ENCODE assay signal across 26 mouse cellular contexts in genomic region chr12:115807978-115808377, GRCm38 (mm10).
"Had no signal": no experiment of that assay in that cellular context is flagged by ENCODE, and none has a peak within 500 bp of the region (broad histone marks: within the 10 kb centered on the region; RNA-seq: fewer than 3 reads in every experiment).

No protein-coding gene starts in this region.

- H3K9ac ChIP-seq: heart, embryonic 13.5 days; heart, embryonic 15.5 days; hindbrain, embryonic 12.5 days; hindbrain, embryonic 14.5 days; intestine, embryonic 15.5 days; limb, embryonic 13.5 days; limb, embryonic 15.5 days had no signal

- H3K9me3 ChIP-seq: heart, embryonic 15.5 days; intestine, embryonic 15.5 days; limb, embryonic 15.5 days had no signal

- H3K4me1 ChIP-seq: heart, embryonic 13.5 days; heart, embryonic 15.5 days; hindbrain, embryonic 10.5 days; hindbrain, embryonic 12.5 days; intestine, embryonic 15.5 days; limb, embryonic 13.5 days; limb, embryonic 15.5 days had no signal

- H3K36me3 ChIP-seq: heart, embryonic 13.5 days; heart, embryonic 15.5 days; hindbrain, embryonic 10.5 days; hindbrain, embryonic 12.5 days; intestine, embryonic 15.5 days; limb, embryonic 13.5 days; limb, embryonic 15.5 days had no signal

- ATAC-seq: hindbrain, embryonic 16.5 days; inflammation-experienced regulatory T-cells, adult 6 months; intestine, embryonic 15.5 days; intestine, postnatal 0 days had no signal

- DNase-seq: gastrocnemius, adult 2 months; gastrocnemius, postnatal 10 days; gastrocnemius, postnatal 25 days; heart, adult 11 months; heart, adult 2 months; heart, postnatal 14 days; heart, postnatal 36 days; kidney, adult 18-20 months; kidney, adult 8-10 months; kidney, postnatal 14 days; kidney, postnatal 36 days; layer of hippocampus, adult 9-11 months; layer of hippocampus, postnatal 36 days; left cerebral cortex, postnatal 4 days had no signal

- H3K4me3 ChIP-seq: gastrocnemius, adult 2 months; heart, adult 2 months; heart, embryonic 13.5 days; heart, embryonic 15.5 days; hindbrain, embryonic 10.5 days; hindbrain, embryonic 12.5 days; intestine, embryonic 15.5 days; limb, embryonic 13.5 days; limb, embryonic 15.5 days had no signal

- H3K4me2 ChIP-seq: heart, embryonic 11.5 days; heart, embryonic 13.5 days; heart, embryonic 15.5 days; hindbrain, embryonic 12.5 days; hindbrain, embryonic 14.5 days; intestine, embryonic 15.5 days; limb, embryonic 13.5 days; limb, embryonic 15.5 days had no signal

- H3K27ac ChIP-seq: gastrocnemius, adult 2 months; heart, adult 2 months; heart, embryonic 13.5 days; heart, embryonic 15.5 days; hindbrain, embryonic 10.5 days; hindbrain, embryonic 12.5 days; hindbrain, embryonic 14.5 days; intestine, embryonic 15.5 days; limb, embryonic 13.5 days; limb, embryonic 15.5 days had no signal

- H3K27me3 ChIP-seq: heart, embryonic 13.5 days; heart, embryonic 15.5 days; hindbrain, embryonic 12.5 days; intestine, embryonic 15.5 days; limb, embryonic 13.5 days; limb, embryonic 15.5 days had no signal
